Mouse (Mus musculus): Measurements from ENCODE around the gene Dvl3.

The Dvl3 gene

DNA sequence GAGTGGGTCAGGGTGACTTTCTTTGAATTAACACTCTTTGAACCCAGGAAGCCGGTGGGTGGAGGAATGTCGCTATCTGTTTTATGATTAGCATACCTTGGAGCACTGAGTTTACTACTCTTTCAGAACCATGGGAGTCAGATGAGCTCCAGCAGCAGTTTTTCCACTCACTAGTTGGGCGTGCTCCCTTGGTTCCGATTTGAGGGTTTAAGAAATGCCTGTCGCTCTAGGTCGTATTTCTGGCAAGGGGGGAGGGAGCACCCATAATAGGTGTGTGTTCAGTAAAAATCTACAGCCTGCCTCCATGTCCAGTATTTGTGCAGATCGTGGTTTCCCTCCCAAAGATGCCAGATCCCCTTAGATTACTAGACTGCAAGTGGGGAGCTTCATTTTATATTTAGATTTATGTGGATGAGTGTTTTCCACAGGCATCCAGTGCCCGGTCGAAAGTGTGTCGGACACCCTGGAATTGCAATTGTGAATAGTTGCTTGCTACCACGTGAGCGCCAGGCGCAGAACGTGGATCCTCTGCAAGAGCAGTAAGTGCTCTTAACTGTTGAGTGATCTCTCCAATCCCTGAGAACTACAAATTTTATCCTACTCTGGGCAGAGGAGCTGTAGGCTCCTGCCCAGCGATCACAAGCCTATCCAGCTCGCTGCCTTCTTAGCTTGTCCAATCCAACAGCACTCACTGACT lies 18.7 kb upstream of the Dvl3 start:
- no peak for DNase-seq

- peak; percentile 96 for DNase-seq
Observed at GRCm38 (mm10) chr16:20498677-20499475, 17.9 kb upstream of the Dvl3 start, which contains the start of gene Eif2b5. TSS of gene Eif2b5 (plus strand) at chr16:20498817.

DNA sequence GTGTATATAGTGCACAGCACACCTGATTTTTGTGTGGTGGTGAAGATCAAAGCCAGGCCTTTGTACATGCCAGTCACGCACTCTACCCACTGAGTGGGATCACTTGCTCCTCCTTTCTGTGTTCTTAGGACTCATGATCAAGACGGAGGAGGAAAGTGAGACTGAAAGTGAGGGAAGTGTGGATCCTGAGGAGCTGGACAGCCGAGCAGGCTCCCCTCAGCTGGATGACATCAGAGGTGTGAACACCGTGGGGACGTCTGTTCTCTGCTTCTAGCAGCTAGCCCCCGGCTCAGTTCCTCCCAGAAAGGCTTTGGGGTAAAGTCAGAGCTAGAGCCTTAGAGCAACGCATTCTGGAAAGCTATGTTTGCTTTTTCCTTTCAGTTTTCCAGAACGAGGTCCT lies 10.8 kb upstream of the Dvl3 start:
- DNase-seq: no peak

- peak; percentile 61 for DNase-seq
Observed at GRCm38 (mm10) chr16:20509349-20509748, 7.4 kb upstream of the Dvl3 start.

GRCm38 (mm10) chr16:20511277-20511847 lies 5.4 kb upstream of the Dvl3 start:
- no peak for DNase-seq

DNA sequence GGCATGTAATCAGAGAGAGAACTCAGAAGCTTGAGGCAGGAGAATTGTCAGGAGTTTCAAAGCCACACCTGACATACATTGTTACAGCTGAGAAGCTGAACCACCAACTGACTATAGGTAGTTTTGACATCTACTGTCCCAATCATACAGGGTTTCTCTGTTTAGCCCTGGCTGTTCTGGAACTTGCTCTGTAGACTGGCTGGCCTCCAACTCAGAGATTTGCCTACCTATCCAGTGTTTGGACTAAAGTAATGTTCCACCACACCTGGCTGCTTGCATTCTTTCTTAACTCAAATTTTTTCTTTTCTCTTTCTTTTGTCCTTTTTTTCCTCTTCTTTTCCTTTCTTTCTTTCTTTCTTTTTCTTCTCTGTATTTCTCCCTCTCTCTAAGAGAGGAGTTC lies 750 bp upstream of the Dvl3 start:
- DNase-seq: no peak

- peak; percentile 42 for DNase-seq
Observed at GRCm38 (mm10) chr16:20517216-20517615, 434 bp downstream of the Dvl3 start.

DNA sequence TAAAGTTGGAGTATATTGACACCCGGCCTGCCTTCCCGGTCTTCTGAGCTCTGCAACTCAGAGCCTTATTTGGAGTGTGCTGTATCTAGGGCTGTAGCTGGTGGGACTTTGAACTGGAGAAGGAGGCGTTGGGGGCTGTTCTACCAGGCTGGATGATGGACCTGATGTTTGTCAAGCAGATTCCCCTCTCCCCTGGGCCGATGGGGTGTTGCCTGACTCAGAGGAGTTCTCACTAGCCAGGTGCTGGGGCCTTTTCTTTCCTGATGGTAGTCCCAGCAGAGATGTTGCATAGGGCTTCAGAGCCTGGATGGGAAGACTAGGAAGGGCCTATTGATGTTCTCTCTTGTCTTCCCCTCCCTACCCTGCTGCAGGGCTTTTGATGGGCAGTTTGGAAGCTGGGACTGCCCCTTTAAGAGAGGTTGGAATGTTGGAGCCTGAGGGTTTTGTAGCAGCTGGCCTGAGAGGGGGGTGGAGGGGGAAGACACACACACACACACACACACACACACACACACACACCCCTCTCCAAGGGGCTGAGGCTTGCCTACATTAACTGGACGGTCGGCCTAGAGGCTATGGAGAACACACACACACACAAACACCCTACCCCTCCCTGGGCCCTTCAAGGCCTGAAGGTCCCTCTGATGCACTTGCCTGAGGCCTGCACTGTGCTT lies 1.1 kb downstream of the Dvl3 start:
- DNase-seq: peak; percentile 69

DNA sequence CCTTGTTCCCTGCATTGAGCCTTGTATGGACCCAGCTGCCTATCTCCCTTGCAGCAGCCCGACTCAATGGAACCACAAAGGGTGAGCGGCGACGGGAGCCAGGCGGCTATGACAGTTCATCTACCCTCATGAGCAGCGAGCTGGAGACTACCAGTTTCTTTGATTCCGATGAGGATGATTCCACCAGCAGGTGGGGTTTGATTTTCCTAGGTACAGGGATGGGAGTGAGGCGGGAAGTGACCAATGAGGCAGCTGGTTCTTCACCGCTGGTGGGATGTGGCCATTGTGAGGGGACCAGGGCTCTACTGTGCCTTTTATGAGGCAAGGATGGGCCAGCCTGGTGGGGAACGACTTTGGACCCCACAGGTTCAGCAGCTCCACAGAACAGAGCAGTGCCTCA lies 7.1 kb downstream of the Dvl3 start:
- no peak for DNase-seq

DNA sequence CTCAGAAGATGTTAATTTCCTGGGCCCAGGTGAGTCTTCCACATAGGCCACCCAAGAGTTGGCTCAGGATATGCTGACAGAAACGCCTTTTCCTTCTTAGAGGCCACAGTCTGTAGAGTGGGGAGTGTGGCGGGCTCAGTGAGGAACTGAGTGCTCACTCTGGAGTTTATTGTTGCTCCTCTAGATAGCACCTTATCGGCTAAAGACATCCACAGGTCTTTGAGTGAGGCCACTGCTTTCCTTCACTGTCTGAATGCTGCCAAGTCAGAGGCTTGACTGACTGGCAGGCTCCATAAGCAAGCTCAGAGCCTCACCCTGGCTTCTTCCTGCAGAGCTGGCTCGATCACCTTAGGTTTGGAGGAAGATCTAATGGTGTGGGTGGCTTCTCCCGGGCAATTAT lies 12.0 kb downstream of the Dvl3 start:
- no peak for DNase-seq

GRCm38 (mm10) chr16:20529375-20529774 lies 12.6 kb downstream of the Dvl3 start:
- no peak for DNase-seq

- DNase-seq: no peak
Observed at GRCm38 (mm10) chr16:20530941-20531340, 14.2 kb downstream of the Dvl3 start.

DNA sequence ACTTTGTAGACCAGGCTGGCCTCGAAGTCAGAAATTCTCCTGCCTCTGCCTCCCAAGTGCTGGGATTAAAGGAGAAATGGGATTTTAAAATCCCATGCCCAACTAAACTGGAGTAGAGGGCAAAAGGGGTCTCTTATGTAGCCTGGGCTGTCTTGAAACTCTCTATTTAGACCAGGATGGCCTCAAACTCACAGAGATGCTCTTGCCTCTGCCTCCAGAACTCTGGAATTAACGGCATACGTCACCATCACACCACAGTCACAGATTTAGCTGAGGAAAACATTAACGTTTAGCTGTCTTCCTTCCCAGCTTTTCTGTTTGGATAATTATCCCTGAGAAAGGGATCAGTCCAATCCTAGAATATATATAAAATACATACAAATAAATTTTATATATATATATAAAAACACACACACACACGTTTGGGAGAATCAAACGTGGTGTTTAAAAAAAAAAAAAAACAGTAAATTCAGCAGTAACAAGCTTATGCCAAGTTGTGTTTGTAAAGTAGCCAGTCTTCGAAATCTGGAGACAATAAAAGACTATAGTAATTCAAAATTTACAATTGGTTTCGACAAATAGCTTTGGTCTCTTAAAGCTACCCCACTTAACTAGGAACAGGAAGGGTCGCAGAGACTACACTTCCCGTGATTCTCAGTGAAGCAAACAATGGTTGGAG lies 18.0 kb downstream of the Dvl3 start:
- DNase-seq: no peak

DNA sequence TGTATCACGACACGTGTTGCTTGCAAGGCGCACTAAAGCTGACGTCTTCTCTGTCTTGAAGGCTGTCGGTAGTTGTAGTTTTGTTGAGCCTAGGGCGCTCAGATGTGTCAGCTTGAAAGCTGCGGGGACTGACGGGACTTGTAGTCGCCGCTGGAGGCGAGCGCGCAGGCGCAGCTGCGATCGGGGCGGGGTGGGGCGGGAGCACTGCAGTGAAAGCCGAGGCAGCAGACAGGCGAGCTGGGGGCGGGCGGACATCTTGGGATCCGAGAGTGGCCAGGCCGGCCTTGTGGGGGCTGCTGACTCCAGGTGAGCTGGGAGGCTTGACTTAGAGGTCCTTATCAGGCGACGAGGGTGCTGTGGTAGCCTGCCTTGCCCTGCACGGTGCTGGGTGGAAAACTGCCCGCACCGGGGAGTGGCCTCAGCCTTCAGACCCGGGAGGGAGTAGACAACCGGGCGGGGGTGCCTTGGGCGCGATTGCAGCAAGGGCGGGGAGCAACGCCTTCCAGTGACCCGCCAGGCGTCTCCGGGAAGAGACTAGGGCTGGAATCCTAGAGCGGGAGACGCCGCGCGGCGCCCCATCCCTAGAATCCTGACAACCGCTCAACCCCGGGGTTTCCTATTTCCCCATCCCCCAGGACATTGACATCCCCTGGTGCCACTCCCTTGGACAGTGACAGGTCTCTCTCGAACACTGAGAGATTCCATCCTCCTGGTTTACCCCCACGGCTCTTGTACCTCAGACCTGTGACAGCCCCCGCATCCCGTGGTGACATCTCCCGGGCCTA lies 18.7 kb downstream of the Dvl3 start, which contains the start of gene Ap2m1:
Gene Ap2m1 (plus strand): TSS at position 183 of the 785 bp plus-strand sequence.
- DNase-seq: peak; percentile 97

DNA sequence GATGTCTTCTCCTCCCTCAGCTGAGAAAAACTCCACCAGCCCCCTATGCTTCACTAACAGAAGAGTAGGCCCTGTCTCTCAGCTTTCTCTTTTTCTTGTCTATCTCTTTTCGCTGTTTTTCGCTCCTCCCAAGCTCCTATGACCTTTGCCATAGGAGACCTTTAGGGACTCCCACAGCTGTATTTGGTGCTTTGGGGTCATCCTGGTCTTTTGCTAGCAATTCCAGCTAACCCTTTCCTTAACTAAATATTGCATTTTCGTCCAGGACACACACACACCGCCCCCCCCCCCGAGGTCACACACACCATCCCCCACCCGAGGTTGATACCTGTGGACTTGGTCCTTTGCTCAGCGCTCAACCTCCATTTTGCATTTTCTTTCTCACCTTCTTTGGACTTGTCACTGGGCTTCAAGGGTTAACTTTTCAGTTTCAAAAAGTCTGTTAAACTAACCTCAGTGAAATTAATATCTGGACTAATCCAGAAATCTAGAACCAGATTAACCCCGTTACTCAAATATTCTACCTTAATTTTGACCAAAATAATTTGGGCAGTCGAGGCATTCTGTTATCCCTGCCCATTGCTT lies 19.4 kb downstream of the Dvl3 start:
- no peak for DNase-seq

DNA sequence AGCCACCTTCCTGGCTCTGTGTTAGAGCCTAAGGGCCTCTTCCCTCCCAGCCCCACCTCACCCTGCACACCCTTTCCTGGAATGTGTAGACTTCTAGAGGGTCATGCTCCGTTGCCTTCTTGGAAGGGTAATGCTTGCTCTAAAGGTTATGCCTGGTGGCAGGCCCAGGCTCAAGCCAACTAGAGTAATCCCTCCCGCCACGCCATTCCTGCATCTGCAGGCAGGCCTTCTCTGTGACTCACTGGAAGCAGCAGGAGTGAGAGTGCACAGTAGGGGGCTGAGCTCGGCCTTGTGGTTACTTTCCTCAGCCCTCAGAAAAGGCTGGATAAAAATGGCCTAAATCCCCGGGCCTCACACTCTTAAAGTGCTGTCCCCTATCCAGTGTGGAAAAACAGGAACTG lies 20.3 kb downstream of the Dvl3 start:
- DNase-seq: peak; percentile 14

DNA sequence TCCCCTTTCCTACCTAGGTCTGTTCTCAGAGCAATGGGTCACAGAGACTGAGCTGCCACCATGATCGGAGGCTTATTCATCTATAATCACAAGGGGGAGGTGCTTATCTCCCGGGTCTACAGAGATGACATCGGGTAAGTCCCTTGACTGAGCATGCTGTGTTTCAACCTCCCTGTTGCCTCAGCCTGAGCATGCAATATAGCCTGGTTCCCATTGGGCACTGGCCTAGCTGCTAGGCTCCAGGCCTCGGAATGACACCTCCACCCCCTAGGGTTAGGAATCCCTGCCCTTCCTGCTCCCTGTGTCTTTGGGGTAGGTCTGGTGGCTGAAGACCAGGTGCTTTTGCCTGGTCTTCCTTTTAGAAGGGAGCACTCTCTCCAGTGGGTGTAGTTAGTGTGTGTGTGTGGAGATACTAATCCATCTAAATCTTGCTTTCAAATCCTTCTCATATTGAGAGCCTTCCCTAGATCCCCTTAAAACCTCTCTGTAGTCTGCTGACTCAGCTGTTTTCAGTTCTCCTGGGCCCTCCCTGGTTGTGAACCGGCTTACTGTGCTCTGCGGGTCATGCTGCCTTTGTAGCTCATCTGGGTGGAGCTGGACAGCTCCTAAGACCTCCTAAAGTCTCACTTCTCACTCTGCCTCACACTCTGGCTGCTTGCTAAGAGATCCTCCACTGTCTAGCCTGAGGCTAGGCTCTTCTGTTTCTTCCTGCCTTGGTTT lies 21.0 kb downstream of the Dvl3 start:
- DNase-seq: no peak

DNA sequence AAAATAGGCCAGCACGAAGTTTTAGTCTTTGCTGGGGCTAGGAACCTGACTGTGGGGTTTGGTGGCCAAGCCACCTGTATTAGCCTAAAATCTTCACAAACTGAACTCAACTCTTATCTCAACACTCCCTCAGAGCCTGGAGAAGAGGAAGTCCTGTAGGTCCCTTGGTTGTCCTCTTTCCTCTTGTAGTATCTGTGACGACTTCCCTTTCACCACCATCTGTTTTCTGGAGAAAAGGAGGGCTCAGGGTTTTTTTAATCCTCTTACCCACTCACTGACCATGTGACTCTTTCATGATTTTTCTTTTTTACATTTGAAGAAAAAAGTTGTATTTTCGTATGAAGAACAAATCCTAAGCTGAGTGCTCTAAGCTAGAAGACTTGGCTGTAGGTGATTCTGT lies 22.9 kb downstream of the Dvl3 start:
- DNase-seq: no peak

DNA sequence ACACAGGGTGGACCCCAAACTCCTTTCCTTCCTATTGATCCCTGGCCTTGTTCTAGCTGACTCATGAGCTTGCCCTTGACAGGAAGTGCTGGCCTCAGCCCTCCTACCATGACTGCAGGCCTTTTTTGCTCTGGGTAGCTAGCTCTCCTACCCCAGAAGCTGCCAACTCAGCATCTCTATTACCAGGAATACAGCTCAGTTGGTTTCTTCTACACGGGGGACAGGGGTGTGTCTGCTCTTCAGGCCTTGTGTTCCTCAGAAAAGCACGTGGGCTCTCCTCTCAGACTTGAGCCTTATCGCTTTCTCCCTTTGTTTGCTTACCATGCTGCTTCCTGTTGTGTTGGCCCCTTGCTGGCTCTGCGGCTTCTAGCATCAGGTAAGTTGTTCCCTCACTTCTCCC lies 23.7 kb downstream of the Dvl3 start:
- no peak for DNase-seq

- no peak for DNase-seq
Observed at GRCm38 (mm10) chr16:20545696-20546095, 28.9 kb downstream of the Dvl3 start.

GRCm38 (mm10) chr16:20547423-20547822 lies 30.6 kb downstream of the Dvl3 start:
- DNase-seq: no peak
